Mouse (Mus musculus): ENCODE results near the gene Peak1.

Peak1 gene

GRCm38 (mm10) chr9:56255676-56256432, 162.0 kb downstream of the Peak1 start:
- no peak for DNase-seq (ENCODE audit: low spot score in 2 of 2)

GRCm38 (mm10) chr9:56244336-56244735, 173.5 kb downstream of the Peak1 start:
- DNase-seq (ENCODE audit: low spot score in 2 of 2) = no peak

GRCm38 (mm10) chr9:56243885-56244284, 174.0 kb downstream of the Peak1 start:
- DNase-seq (ENCODE audit: low spot score in 2 of 2) = no peak

GRCm38 (mm10) chr9:56242686-56243085, 175.2 kb downstream of the Peak1 start:
- DNase-seq (ENCODE audit: low spot score in 2 of 2) = peak in 1 of 2 experiments; percentile 13

GRCm38 (mm10) chr9:56241076-56241475, 176.8 kb downstream of the Peak1 start:
- DNase-seq (ENCODE audit: low spot score in 2 of 2) = no peak

GRCm38 (mm10) chr9:56235871-56236298, 182.0 kb downstream of the Peak1 start:
- DNase-seq (ENCODE audit: low spot score in 2 of 2) = peak in 1 of 2 experiments; percentile 13

GRCm38 (mm10) chr9:56235281-56235680, 182.6 kb downstream of the Peak1 start:
- DNase-seq (ENCODE audit: low spot score in 2 of 2) = no peak

- DNase-seq (ENCODE audit: low spot score in 2 of 2) = no peak
These were observed 183.3 kb downstream of the Peak1 start for GRCm38 (mm10) chr9:56234561-56234960.

- no peak for DNase-seq (ENCODE audit: low spot score in 2 of 2)
These were observed 184.6 kb downstream of the Peak1 start for GRCm38 (mm10) chr9:56233316-56233715.

- DNase-seq (ENCODE audit: low spot score in 2 of 2) = no peak
These were observed 187.0 kb downstream of the Peak1 start for GRCm38 (mm10) chr9:56230906-56231305.

GRCm38 (mm10) chr9:56227626-56228025, 190.2 kb downstream of the Peak1 start:
- no peak for DNase-seq (ENCODE audit: low spot score in 2 of 2)

- peak; percentile 75 to 83 for DNase-seq (ENCODE audit: low spot score in 2 of 2)
These were observed 194.3 kb downstream of the Peak1 start for GRCm38 (mm10) chr9:56223429-56224051.

- DNase-seq (ENCODE audit: low spot score in 2 of 2) = no peak
These were observed 199.0 kb downstream of the Peak1 start for GRCm38 (mm10) chr9:56218860-56219259.

GRCm38 (mm10) chr9:56218043-56218442, 199.8 kb downstream of the Peak1 start:
- no peak for DNase-seq (ENCODE audit: low spot score in 2 of 2)

GRCm38 (mm10) chr9:56217386-56217785, 200.5 kb downstream of the Peak1 start:
- DNase-seq (ENCODE audit: low spot score in 2 of 2) = no peak

- peak; percentile 45 to 47 for DNase-seq (ENCODE audit: low spot score in 2 of 2)
These were observed 204.2 kb downstream of the Peak1 start for GRCm38 (mm10) chr9:56213451-56214291.

GRCm38 (mm10) chr9:56208817-56209216, 209.1 kb downstream of the Peak1 start:
- DNase-seq (ENCODE audit: low spot score in 2 of 2) = no peak

GRCm38 (mm10) chr9:56207516-56207915, 210.4 kb downstream of the Peak1 start:
- DNase-seq (ENCODE audit: low spot score in 2 of 2) = no peak

GRCm38 (mm10) chr9:56207083-56207482, 210.8 kb downstream of the Peak1 start:
- no peak for DNase-seq (ENCODE audit: low spot score in 2 of 2)

- DNase-seq (ENCODE audit: low spot score in 2 of 2) = no peak
These were observed 212.5 kb downstream of the Peak1 start for GRCm38 (mm10) chr9:56205336-56205735.

- DNase-seq (ENCODE audit: low spot score in 2 of 2) = no peak
These were observed 213.6 kb downstream of the Peak1 start for GRCm38 (mm10) chr9:56204316-56204715.

- DNase-seq (ENCODE audit: low spot score in 2 of 2) = peak; percentile 63 to 64
These were observed 217.1 kb downstream of the Peak1 start for GRCm38 (mm10) chr9:56200645-56201314.
